Mouse (Mus musculus) erythroblast, adult 5-6 weeks (primary cell): ENCODE measurements around the gene Ptges2. TPM values are rescaled to one million over a fixed set of nuclear protein-coding genes. Genes with fewer than 3 reads are reported as not detected.

Experiments
- ATAC-seq: replicated peaks from 2 replicates; pipeline ENCODE4 v1.8.0; 2016; ENCODE audit warnings: moderate number of reproducible peaks, mild to moderate bottlenecking, moderate TSS enrichment, inconsistent platforms; ENCODE audit not compliant: poor library complexity, low FRiP score, severe bottlenecking
- total RNA-seq, 2 experiments: library from RNA; stranded (forward) in 1 of 2; stranded (reverse) in 1 of 2; fragments of 150-400 nt in 1 of 2; fragments of 200-764, 138-1000 nt in 1 of 2; gene quantifications; 2 replicates each; pipeline versions ENCODE4 v1.2.3 to v1.2.4; 2015 to 2017; ENCODE audit warnings: low replicate concordance in 2 of 2

Gene Ptges2
- total RNA-seq, 2 experiments from 2014 or later, result 1.5 to 2.8 TPM

DNA sequence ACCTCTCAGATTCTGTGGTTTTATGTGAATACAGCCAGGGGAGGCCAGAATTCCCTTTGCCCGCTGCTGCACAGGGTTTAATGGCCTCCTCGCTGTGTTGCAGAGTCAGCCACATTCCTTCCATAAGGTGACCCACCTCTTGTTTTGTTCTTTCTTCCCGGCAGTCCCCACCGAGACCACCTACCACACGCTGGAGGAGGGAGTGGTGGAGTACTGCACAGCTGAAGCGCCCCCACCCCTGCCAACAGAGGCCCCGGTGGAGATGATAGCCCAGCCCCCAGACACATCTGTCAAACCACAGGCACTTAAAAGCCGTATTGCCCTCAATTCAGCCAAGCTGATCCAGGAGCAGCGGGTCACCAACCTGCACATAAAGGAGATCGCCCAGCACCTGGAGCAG is 58.9 kb downstream of the Ptges2 start:
- no peak for ATAC-seq

DNA sequence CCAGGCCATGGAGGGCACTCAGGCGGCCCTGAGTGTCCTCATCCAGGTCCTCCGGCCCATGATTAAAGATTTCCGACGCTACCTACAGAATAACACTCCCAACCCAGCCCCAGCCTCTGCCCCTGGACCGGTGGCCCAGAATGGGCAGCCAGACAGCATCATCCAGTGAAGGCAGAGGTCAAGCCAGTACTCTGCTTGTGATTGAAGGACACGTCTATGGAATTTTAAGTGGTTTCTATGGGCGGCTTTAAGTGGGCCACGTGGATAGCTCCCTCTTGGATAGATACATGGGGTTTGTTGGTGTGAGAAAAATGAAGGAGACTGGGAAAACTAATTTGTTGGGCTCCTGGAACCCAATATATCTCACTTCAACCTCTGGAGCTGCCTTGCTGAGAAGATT is 59.4 kb downstream of the Ptges2 start:
- ATAC-seq, result no peak

Other genes starting within 250 kb of the Ptges2 start
- gene Prrc2b, start 244.8 kb upstream of the Ptges2 start, total RNA-seq (2015; ENCODE audit: low replicate concordance), result 12.3 and 13.0 TPM in 2 replicates
- 10.8 and 13.7 TPM in 2 replicates for gene Prrc2b, start 244.8 kb upstream of the Ptges2 start, total RNA-seq (2017; ENCODE audit: low replicate concordance)
- gene Pomt1, start 159.3 kb upstream of the Ptges2 start, total RNA-seq (2015; ENCODE audit: low replicate concordance), result 5.0 and 6.0 TPM in 2 replicates
- 3.9 and 10.9 TPM in 2 replicates for gene Pomt1, start 159.3 kb upstream of the Ptges2 start, total RNA-seq (2017; ENCODE audit: low replicate concordance)
- gene Uck1, start 135.7 kb upstream of the Ptges2 start, total RNA-seq (2015; ENCODE audit: low replicate concordance), result 0.96 and 3.1 TPM in 2 replicates
- 4.0 and 11.6 TPM in 2 replicates for gene Uck1, start 135.7 kb upstream of the Ptges2 start, total RNA-seq (2017; ENCODE audit: low replicate concordance)
- gene Golga2, start 108.5 kb upstream of the Ptges2 start, total RNA-seq (2015; ENCODE audit: low replicate concordance), result 6.3 and 11.1 TPM in 2 replicates
- 34.5 and 44.0 TPM in 2 replicates for gene Golga2, start 108.5 kb upstream of the Ptges2 start, total RNA-seq (2017; ENCODE audit: low replicate concordance)
- 30.4 and 97.8 TPM in 2 replicates for gene Swi5, start 107.8 kb upstream of the Ptges2 start, total RNA-seq (2015; ENCODE audit: low replicate concordance)
- 76.9 and 89.4 TPM in 2 replicates for gene Swi5, start 107.8 kb upstream of the Ptges2 start, total RNA-seq (2017; ENCODE audit: low replicate concordance)
- 18.6 and 38.2 TPM in 2 replicates for gene Ciz1, start 43.6 kb upstream of the Ptges2 start, total RNA-seq (2015; ENCODE audit: low replicate concordance)
- 21.2 and 33.5 TPM in 2 replicates for gene Ciz1, start 43.6 kb upstream of the Ptges2 start, total RNA-seq (2017; ENCODE audit: low replicate concordance)
- not detected in 2 replicates for gene Dnm1, start 42.6 kb upstream of the Ptges2 start, total RNA-seq (2015; ENCODE audit: low replicate concordance)
- gene Dnm1, start 42.6 kb upstream of the Ptges2 start, total RNA-seq (2017; ENCODE audit: low replicate concordance), result not detected in 2 replicates
- 8.6 and 12.3 TPM in 2 replicates for gene 1110008P14Rik, start 14.0 kb upstream of the Ptges2 start, total RNA-seq (2015; ENCODE audit: low replicate concordance)
- gene 1110008P14Rik, start 14.0 kb upstream of the Ptges2 start, total RNA-seq (2017; ENCODE audit: low replicate concordance), result 5.1 and 7.7 TPM in 2 replicates
- 2,071 and 2,279 TPM in 2 replicates for gene Lcn2, start 7.6 kb upstream of the Ptges2 start, total RNA-seq (2015; ENCODE audit: low replicate concordance)
- gene Lcn2, start 7.6 kb upstream of the Ptges2 start, total RNA-seq (2017; ENCODE audit: low replicate concordance), result 352 and 444 TPM in 2 replicates
- 0.77 and 0.84 TPM in 2 replicates for gene Naif1, start 54.6 kb downstream of the Ptges2 start, total RNA-seq (2015; ENCODE audit: low replicate concordance)
- 0.98 and 2.1 TPM in 2 replicates for gene Naif1, start 54.6 kb downstream of the Ptges2 start, total RNA-seq (2017; ENCODE audit: low replicate concordance)
- 2.1 and 6.3 TPM in 2 replicates for gene Slc25a25, start 55.5 kb downstream of the Ptges2 start, total RNA-seq (2015; ENCODE audit: low replicate concordance)
- gene Slc25a25, start 55.5 kb downstream of the Ptges2 start, total RNA-seq (2017; ENCODE audit: low replicate concordance), result 4.2 and 16.2 TPM in 2 replicates
- 1.2 and 2.7 TPM in 2 replicates for gene Fam102a, start 139.4 kb downstream of the Ptges2 start, total RNA-seq (2015; ENCODE audit: low replicate concordance)
- 0.28 and 6.5 TPM in 2 replicates for gene Fam102a, start 139.4 kb downstream of the Ptges2 start, total RNA-seq (2017; ENCODE audit: low replicate concordance)
- gene Dpm2, start 175.0 kb downstream of the Ptges2 start, total RNA-seq (2015; ENCODE audit: low replicate concordance), result 26.9 and 41.0 TPM in 2 replicates
- gene Dpm2, start 175.0 kb downstream of the Ptges2 start, total RNA-seq (2017; ENCODE audit: low replicate concordance), result 8.6 and 18.2 TPM in 2 replicates
- not detected in 2 replicates for gene Pip5kl1, start 178.9 kb downstream of the Ptges2 start, total RNA-seq (2015; ENCODE audit: low replicate concordance)
- 1.9 TPM in 1 of 2 replicates, not detected in the other for gene Pip5kl1, start 178.9 kb downstream of the Ptges2 start, total RNA-seq (2017; ENCODE audit: low replicate concordance)
- gene 9430097D07Rik, start 179.8 kb downstream of the Ptges2 start, total RNA-seq (2015; ENCODE audit: low replicate concordance), result not detected in 2 replicates
- not detected in 2 replicates for gene 9430097D07Rik, start 179.8 kb downstream of the Ptges2 start, total RNA-seq (2017; ENCODE audit: low replicate concordance)
- gene St6galnac4, start 191.2 kb downstream of the Ptges2 start, total RNA-seq (2015; ENCODE audit: low replicate concordance), result 8.8 and 9.4 TPM in 2 replicates
- gene St6galnac4, start 191.2 kb downstream of the Ptges2 start, total RNA-seq (2017; ENCODE audit: low replicate concordance), result 3.8 and 4.9 TPM in 2 replicates
- gene St6galnac6, start 203.8 kb downstream of the Ptges2 start, total RNA-seq (2015; ENCODE audit: low replicate concordance), result 0.77 and 3.3 TPM in 2 replicates
- gene St6galnac6, start 203.8 kb downstream of the Ptges2 start, total RNA-seq (2017; ENCODE audit: low replicate concordance), result 2.1 and 2.5 TPM in 2 replicates
- not detected in 2 replicates for gene Ak1, start 225.9 kb downstream of the Ptges2 start, total RNA-seq (2015; ENCODE audit: low replicate concordance)
- not detected in 2 replicates for gene Ak1, start 225.9 kb downstream of the Ptges2 start, total RNA-seq (2017; ENCODE audit: low replicate concordance)